Mouse (Mus musculus): ENCODE measurements around the gene Ddx39b. TPM values are rescaled to one million over a fixed set of nuclear protein-coding genes. Genes with fewer than 3 reads are reported as not detected.
A peak's percentile ranks its signal among the peaks of the same experiment; 100 is the strongest.

Ddx39b gene
- polyA plus RNA-seq, 1 experiment from 2014 or later, result 616 TPM

GRCm38 (mm10) chr17:35198946-35199345 lies 42.6 kb upstream of the Ddx39b start:
- H3K27me3 ChIP-seq (ENCODE audit: control insufficient read depth, insufficient read depth, low read length), result peaks cover 52% of the 10 kb centered on the region
- no peak for ATAC-seq (ENCODE audit: low FRiP score, low TSS enrichment)
- WGBS, result 20% methylated on average over 8 of the region's 8 CpGs

GRCm38 (mm10) chr17:35200398-35200797 lies 41.1 kb upstream of the Ddx39b start:
- no peak for ATAC-seq (ENCODE audit: low FRiP score, low TSS enrichment)
- peaks cover 40% of the 10 kb centered on the region for H3K27me3 ChIP-seq (ENCODE audit: control insufficient read depth, insufficient read depth, low read length)

More at GRCm38 (mm10) chr17:35198946-35199345, 42.6 kb upstream of the Ddx39b start:
- Histone ChIP-seq H3K27ac (ENCODE audit: low read depth, low read length) (no peak overlapping the region), H3K9ac (ENCODE audit: low read depth, low read length) (no peak overlapping the region), H3K9me3 (ENCODE audit: control insufficient read depth, low read length) (no peaks in the 10 kb centered on the region), H3K4me1 (ENCODE audit: control insufficient read depth, insufficient read depth, low read length) (peaks cover 12% of the 10 kb centered on the region), H3K4me3 (ENCODE audit: low read length) (no peak overlapping the region), H3K4me2 (replicated peaks; ENCODE audit: low read depth, low read length) (no peak overlapping the region), H3K36me3 (ENCODE audit: control insufficient read depth, insufficient read depth, low read length) (no peaks in the 10 kb centered on the region)

DNA sequence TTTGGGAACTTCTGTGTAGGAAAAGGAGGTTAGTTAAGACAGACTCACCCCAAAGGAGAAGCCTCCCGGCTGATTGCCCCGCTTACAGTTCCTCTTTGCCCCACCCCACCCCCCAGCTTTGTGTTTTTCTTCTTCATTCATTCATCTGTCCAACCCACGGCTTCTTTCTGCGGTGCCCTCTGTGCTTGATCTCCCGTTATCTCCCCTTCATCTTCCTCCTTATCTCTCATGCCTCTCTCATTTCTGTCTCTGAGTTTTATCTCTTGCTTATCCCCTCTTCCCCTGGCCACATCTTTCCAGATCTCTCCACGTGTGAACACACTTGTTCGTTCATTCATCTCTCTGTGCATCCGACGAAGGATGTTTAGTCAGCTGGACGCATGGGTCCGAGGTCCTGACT lies 40.4 kb upstream of the Ddx39b start:
- Histone ChIP-seq H3K9ac (ENCODE audit: low read depth, low read length) (no peak overlapping the region), H3K9me3 (ENCODE audit: control insufficient read depth, low read length) (no peaks in the 10 kb centered on the region), H3K4me2 (replicated peaks; ENCODE audit: low read depth, low read length) (no peak overlapping the region), H3K27ac (ENCODE audit: low read depth, low read length) (no peak overlapping the region), H3K4me1 (ENCODE audit: control insufficient read depth, insufficient read depth, low read length) (peaks cover 2% of the 10 kb centered on the region), H3K27me3 (ENCODE audit: control insufficient read depth, insufficient read depth, low read length) (peaks cover 34% of the 10 kb centered on the region), H3K36me3 (ENCODE audit: control insufficient read depth, insufficient read depth, low read length) (no peaks in the 10 kb centered on the region), H3K4me3 (ENCODE audit: low read length) (no peak overlapping the region)
- no peak for ATAC-seq (ENCODE audit: low FRiP score, low TSS enrichment)
- 61% methylated on average over 11 of the region's 11 CpGs for WGBS

More at GRCm38 (mm10) chr17:35200398-35200797, 41.1 kb upstream of the Ddx39b start:
- H3K36me3 ChIP-seq (ENCODE audit: control insufficient read depth, insufficient read depth, low read length), result no peaks in the 10 kb centered on the region
- no peak overlapping the region for H3K4me3 ChIP-seq (ENCODE audit: low read length)
- no peak overlapping the region for H3K4me2 ChIP-seq (replicated peaks; ENCODE audit: low read depth, low read length)
- no peaks in the 10 kb centered on the region for H3K9me3 ChIP-seq (ENCODE audit: control insufficient read depth, low read length)
- H3K4me1 ChIP-seq (ENCODE audit: control insufficient read depth, insufficient read depth, low read length), result peaks cover 8% of the 10 kb centered on the region
- H3K27ac ChIP-seq (ENCODE audit: low read depth, low read length), result no peak overlapping the region
- WGBS, result 90% methylated on average over 11 of the region's 11 CpGs
- H3K9ac ChIP-seq (ENCODE audit: low read depth, low read length), result no peak overlapping the region

- no peak within 1 kb of the TSS for H3K27ac ChIP-seq (ENCODE audit: low read depth, low read length)
- H3K9me3 ChIP-seq (ENCODE audit: control insufficient read depth, low read length), result no peaks in the 10 kb centered on the region
- peaks cover 27% of the 10 kb centered on the region for H3K27me3 ChIP-seq (ENCODE audit: control insufficient read depth, insufficient read depth, low read length)
- ATAC-seq (ENCODE audit: low FRiP score, low TSS enrichment), result no peak
- H3K4me3 ChIP-seq (ENCODE audit: low read length), result no peak within 1 kb of the TSS
- no peaks in the 10 kb centered on the region for H3K4me1 ChIP-seq (ENCODE audit: control insufficient read depth, insufficient read depth, low read length)
- no peaks in the 10 kb centered on the region for H3K36me3 ChIP-seq (ENCODE audit: control insufficient read depth, insufficient read depth, low read length)
- WGBS, result 28% methylated on average over 13 of the region's 13 CpGs
- no peak within 1 kb of the TSS for H3K9ac ChIP-seq (ENCODE audit: low read depth, low read length)
- no peak within 1 kb of the TSS for H3K4me2 ChIP-seq (replicated peaks; ENCODE audit: low read depth, low read length)
These were observed 39.8 kb upstream of the Ddx39b start, which contains the start of gene Tnf for GRCm38 (mm10) chr17:35201787-35202186. Tnf (minus strand) TSS chr17:35202007.

GRCm38 (mm10) chr17:35202442-35202841 lies 39.1 kb upstream of the Ddx39b start:
- H3K9ac ChIP-seq (ENCODE audit: low read depth, low read length), result no peak overlapping the region
- H3K4me2 ChIP-seq (replicated peaks; ENCODE audit: low read depth, low read length), result no peak overlapping the region
- ATAC-seq (ENCODE audit: low FRiP score, low TSS enrichment), result no peak
- 81% methylated on average over 4 of the region's 4 CpGs for WGBS
- H3K4me3 ChIP-seq (ENCODE audit: low read length), result no peak overlapping the region
- H3K9me3 ChIP-seq (ENCODE audit: control insufficient read depth, low read length), result no peaks in the 10 kb centered on the region
- no peaks in the 10 kb centered on the region for H3K4me1 ChIP-seq (ENCODE audit: control insufficient read depth, insufficient read depth, low read length)
- H3K27ac ChIP-seq (ENCODE audit: low read depth, low read length), result no peak overlapping the region
- H3K27me3 ChIP-seq (ENCODE audit: control insufficient read depth, insufficient read depth, low read length), result peaks cover 22% of the 10 kb centered on the region
- H3K36me3 ChIP-seq (ENCODE audit: control insufficient read depth, insufficient read depth, low read length), result no peaks in the 10 kb centered on the region

- Histone ChIP-seq H3K27me3 (ENCODE audit: control insufficient read depth, insufficient read depth, low read length) (peaks cover 17% of the 10 kb centered on the region; the same call in 1 of the 2 replicates), H3K4me1 (ENCODE audit: control insufficient read depth, insufficient read depth, low read length) (no peaks in the 10 kb centered on the region), H3K36me3 (ENCODE audit: control insufficient read depth, insufficient read depth, low read length) (no peaks in the 10 kb centered on the region), H3K9me3 (ENCODE audit: control insufficient read depth, low read length) (no peaks in the 10 kb centered on the region), H3K4me2 (replicated peaks; ENCODE audit: low read depth, low read length) (no peak within 1 kb of the TSS), H3K4me3 (ENCODE audit: low read length) (no peak within 1 kb of the TSS), H3K9ac (ENCODE audit: low read depth, low read length) (no peak within 1 kb of the TSS), H3K27ac (ENCODE audit: low read depth, low read length) (no peak within 1 kb of the TSS)
- ATAC-seq (ENCODE audit: low FRiP score, low TSS enrichment), result 0 out of 2 replicates have a peak, but pooled peaks have one; percentile 6
- WGBS, result 39% methylated on average over 20 of the region's 20 CpGs
These were observed 36.8 kb upstream of the Ddx39b start, which contains the start of gene Lta for GRCm38 (mm10) chr17:35204494-35205379. Lta (minus strand) TSS chr17:35205351.

DNA sequence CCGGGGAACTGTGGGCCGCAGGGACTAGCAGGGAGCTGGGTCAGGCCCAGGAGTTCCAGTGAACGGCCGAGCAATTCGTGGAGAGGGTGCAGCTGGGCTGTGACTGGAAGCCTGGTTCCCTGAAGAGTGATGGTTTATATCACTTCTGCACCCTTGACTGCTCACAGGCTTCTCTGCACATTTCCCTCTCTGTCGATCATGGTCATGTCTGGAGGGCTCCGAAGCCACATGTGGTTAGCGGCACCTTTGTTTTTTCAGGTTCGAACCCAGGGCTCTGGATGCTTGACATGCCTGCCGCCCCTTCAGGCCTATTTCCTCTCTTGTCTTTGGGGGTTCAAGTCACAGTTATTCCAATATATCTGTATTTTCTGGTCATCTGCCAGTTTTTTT lies 36.2 kb upstream of the Ddx39b start:
- no peak overlapping the region for H3K4me3 ChIP-seq (ENCODE audit: low read length)

GRCm38 (mm10) chr17:35209785-35210535 lies 31.6 kb upstream of the Ddx39b start:
- H3K4me3 ChIP-seq (ENCODE audit: low read length), result no peak overlapping the region
- no peak overlapping the region for H3K4me2 ChIP-seq (replicated peaks; ENCODE audit: low read depth, low read length)
- no peaks in the 10 kb centered on the region for H3K27me3 ChIP-seq (ENCODE audit: control insufficient read depth, insufficient read depth, low read length)
- no peaks in the 10 kb centered on the region for H3K9me3 ChIP-seq (ENCODE audit: control insufficient read depth, low read length)
- H3K27ac ChIP-seq (ENCODE audit: low read depth, low read length), result no peak overlapping the region
- ATAC-seq (ENCODE audit: low FRiP score, low TSS enrichment), result no peak
- H3K9ac ChIP-seq (ENCODE audit: low read depth, low read length), result no peak overlapping the region
- no peaks in the 10 kb centered on the region for H3K4me1 ChIP-seq (ENCODE audit: control insufficient read depth, insufficient read depth, low read length)
- 84% methylated on average over 12 of the region's 12 CpGs for WGBS
- no peaks in the 10 kb centered on the region for H3K36me3 ChIP-seq (ENCODE audit: control insufficient read depth, insufficient read depth, low read length)

More for the DNA sequence above, 36.2 kb upstream of the Ddx39b start:
- Histone ChIP-seq H3K9ac (ENCODE audit: low read depth, low read length) (no peak overlapping the region), H3K4me2 (replicated peaks; ENCODE audit: low read depth, low read length) (no peak overlapping the region), H3K9me3 (ENCODE audit: control insufficient read depth, low read length) (no peaks in the 10 kb centered on the region), H3K4me1 (ENCODE audit: control insufficient read depth, insufficient read depth, low read length) (no peaks in the 10 kb centered on the region), H3K27me3 (ENCODE audit: control insufficient read depth, insufficient read depth, low read length) (peaks cover 17% of the 10 kb centered on the region; the same call in 1 of the 2 replicates), H3K36me3 (ENCODE audit: control insufficient read depth, insufficient read depth, low read length) (no peaks in the 10 kb centered on the region), H3K27ac (ENCODE audit: low read depth, low read length) (no peak overlapping the region)
- WGBS, result 47% methylated on average over 10 of the region's 10 CpGs
- peak; percentile 35; the same call in 1 of the 2 replicates for ATAC-seq (ENCODE audit: low FRiP score, low TSS enrichment)

All from kidney, embryonic 14.5 days (tissue).